Mouse (Mus musculus) T-helper 2 cell (primary cell): ENCODE measurements around the gene Smarcc2.

Experiments used
- in situ Hi-C: fragments of 300-600 bp; cut with MboI, MseI; formaldehyde crosslinking; loops from one replicate; pipeline ENCODE4 v1.15.1; 2025; ENCODE audit warnings: high pct_unique_total_duplicates

Gene Smarcc2

DNA sequence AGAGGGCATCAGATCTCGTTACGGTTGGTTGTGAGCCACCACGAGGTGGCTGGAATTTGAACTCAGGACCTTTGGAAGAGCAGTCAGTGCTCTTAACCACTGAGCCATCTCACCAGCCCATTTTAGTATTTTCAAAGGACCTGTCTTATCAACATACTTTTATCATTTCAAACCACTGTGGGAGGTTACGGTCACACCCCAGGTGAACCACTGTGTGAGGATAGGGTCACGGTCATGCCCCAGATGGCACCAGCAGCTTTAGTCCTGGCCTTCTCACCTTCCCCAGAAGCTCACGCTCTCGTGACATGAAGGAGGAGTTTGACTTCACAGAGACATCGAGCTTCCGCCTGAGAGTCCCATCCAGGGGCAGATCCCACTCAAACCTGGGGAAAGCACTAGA lies 52.1 kb downstream of the Smarcc2 start:
- in situ Hi-C loops: no loop called here

DNA sequence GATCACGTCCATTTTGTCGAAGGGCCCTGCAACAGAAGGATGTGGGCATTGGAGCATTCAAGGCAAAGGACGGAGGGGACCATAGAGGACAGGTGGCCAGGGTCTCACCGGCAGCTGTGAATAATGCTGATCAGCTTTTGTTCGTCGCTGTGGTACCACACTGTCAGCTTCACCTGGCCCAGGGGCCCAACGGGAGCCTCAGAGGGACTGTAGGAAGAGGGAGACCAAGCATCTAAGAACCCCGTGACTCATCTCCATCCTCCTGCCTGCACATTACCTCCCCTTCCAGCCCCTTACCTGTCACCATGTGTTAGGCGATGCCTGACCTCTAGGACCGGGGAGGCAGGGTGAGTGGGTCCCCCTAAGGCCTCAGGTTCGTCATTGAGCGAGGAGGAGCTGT lies 52.7 kb downstream of the Smarcc2 start:
- in situ Hi-C loops: no loop called here

GRCm38 (mm10) chr10:128515044-128515443 lies 56.0 kb downstream of the Smarcc2 start:
- in situ Hi-C loops: no loop called here

- in situ Hi-C loops: no loop called here
Measured at GRCm38 (mm10) chr10:128516029-128516428, 57.0 kb downstream of the Smarcc2 start.

DNA sequence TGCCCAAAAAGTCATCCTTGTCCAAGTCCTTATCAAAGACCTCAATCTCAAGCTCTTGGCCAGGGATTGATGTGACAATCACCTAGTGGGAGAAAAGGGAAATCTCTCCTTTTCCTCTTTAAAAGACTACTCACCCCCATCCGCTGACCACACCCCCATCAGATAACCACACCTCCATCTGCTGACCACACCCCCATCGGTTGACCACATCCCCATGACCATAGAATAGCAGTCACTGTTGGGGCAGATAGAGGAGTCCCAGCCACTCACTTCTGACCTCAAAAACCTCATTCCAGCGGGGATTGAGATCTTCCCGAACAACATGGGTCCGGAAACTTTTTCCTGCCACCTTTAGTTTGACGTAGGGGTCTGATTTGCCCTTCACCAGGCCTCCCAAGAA lies 57.6 kb downstream of the Smarcc2 start:
- in situ Hi-C loops: no loop called here

DNA sequence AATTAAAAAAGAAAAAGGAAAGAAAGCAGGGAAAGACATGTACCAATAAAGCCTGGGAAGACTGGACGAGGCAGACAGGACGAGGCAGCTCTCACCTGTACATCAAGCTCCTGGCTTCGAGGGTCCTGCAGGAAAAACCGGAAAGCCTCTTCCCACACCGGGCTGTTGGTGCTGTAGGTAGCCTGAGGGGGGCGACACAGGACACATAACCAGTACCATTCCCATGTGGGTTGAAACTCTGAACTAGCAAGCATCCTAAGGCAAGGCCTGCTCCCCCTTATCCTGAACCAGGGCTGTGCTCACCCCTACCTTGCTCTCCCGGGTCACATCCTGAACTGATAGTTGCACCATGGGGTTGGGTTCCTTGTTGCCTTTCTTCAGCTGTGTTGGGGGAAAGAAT lies 59.8 kb downstream of the Smarcc2 start:
- in situ Hi-C loops: no loop called here

DNA sequence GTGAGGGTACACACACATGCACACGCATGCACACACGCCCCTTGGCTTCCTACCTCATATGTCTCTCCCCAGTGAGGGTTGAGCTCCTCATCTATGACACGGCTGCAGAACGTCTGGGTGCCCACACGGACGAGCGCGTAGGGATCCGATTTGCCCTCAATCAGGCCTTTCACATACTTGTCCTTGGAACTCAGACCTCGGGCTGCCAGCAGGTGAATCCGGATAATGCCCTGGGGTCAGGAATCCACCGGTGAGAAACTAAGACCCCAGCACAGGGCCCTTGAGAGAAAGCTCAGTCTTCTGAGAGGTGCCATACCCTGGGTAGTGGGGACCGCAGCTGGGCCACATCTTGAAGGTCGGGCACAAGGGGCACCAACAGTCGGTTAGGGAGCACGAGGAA lies 61.5 kb downstream of the Smarcc2 start:
- in situ Hi-C loops: no loop called here

GRCm38 (mm10) chr10:128522351-128522750 lies 63.3 kb downstream of the Smarcc2 start:
- in situ Hi-C loops: no loop called here

GRCm38 (mm10) chr10:128524111-128524731 lies 65.2 kb downstream of the Smarcc2 start:
- in situ Hi-C loops: no loop called here

DNA sequence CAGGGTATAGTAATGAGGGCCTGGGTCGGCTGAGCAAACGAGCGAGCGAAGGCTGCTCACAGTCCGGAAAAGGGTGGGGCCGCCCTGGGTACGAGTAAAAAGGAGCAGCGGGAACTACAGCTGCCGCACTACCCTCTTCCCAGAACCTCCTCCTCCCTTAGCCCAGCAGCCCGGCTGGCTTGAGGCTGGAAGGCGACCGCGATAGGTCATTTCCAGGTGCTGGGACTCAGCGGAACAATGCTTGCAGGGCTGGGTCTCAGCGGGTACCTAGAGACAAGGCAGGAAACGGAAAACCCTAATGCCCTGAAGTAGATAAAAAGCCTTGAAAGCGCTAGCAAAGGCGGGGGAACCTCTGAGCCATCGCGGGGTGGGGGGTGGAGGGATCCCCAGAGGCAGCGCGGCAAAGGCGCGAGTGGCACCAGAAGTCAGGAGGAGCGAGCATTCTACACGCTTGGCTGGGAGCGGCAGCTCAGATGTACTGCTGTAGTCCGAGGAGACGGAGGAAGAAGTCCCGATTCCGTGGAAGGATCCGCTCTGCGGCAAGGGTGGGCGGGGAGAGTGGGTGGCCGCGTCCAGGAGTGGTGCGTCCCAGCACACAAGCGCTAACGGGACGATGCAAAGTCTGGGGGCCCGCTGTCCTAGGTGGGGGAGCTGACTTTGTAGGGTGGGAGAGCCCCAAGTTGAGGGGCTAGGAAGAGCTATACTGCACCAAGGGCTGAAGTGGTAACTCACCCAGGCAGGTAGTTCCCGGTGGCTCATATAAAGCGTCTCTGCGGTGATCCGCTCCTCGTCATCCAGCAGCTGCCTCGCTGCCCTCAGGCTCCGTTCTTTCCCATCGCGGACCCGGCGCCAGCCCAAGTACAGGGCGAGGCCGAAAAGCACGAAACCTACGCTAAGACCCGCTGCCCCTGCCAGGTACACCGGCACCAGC lies 65.9 kb downstream of the Smarcc2 start:
- in situ Hi-C loops: loop anchor here (5.0 kb wide), 1 partner anchor 33 kb away; the partner anchor contains the start of gene Myl6

GRCm38 (mm10) chr10:128525671-128526308 lies 66.7 kb downstream of the Smarcc2 start, which contains the start of gene Esyt1:
Gene Esyt1, minus strand, starts transcription at chr10:128525871.
- in situ Hi-C loops: loop anchor here (5.0 kb wide), 1 partner anchor 33 kb away; the partner anchor contains the start of gene Myl6

DNA sequence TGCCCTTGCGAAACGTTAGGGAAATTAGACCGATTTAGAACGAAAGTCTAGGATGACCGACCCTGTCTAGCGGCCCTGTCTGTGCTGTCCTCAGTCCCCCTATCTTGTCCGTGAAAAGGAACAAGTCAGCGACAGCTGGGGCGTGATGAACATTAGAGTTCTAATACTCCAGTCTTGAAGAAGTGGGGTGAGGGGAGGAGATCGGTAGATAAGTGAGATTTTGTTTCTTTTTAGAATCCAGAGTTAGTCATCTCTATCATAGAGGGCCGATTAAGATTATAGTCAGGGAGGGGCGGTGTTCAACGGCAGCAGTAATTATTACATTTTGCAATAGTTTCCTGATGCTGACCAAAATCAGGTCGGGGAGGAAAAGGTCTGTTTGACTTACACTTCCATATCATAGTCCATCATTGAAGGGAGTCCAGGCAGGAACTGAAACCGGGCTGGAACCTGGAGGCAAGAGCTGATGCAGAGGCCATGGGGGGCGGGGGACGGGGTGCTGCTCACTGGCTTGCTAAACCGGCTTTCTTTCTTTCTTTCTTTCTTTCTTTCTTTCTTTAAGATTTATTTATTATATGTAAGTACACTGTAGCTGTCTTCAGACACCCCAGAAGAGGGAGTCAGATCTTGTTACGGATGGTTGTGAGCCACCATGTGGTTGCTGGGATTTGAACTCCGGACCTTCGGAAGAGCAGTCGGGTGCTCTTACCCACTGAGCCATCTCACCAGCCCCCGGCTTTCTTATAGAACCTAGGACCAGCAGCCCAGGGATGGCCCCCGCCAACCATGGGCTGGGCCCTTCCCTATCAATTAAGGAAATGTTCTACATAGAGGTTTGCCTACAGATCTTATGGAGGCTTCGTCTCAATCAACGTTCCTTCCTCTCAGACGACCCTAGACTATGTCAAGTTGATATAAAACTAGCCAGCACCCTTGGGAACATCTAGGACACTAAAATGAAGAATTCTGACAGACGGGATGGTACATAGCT lies 67.6 kb downstream of the Smarcc2 start:
- in situ Hi-C loops: loop anchor here (5.0 kb wide), 1 partner anchor 34 kb away; the partner anchor contains the start of gene Myl6

DNA sequence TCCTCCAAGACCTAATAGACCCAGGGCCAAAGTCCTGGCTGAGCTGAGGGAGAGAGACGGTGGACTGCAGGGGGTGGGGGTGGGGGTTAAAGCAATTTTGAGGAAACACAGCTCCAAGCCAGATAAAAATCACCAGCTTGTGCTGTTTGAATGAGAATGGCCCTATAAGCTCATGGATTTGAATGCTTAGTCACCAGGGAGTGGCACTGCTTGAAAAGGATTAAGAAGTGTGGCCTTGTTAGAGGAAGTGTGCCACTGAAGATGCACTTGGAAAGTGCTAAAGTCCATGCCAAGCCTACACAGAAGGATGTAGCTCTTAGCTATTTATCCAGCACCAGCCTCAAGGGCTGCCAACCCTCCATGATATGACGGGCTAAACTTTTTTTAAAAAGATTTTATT lies 76.2 kb downstream of the Smarcc2 start:
- in situ Hi-C loops: no loop called here

DNA sequence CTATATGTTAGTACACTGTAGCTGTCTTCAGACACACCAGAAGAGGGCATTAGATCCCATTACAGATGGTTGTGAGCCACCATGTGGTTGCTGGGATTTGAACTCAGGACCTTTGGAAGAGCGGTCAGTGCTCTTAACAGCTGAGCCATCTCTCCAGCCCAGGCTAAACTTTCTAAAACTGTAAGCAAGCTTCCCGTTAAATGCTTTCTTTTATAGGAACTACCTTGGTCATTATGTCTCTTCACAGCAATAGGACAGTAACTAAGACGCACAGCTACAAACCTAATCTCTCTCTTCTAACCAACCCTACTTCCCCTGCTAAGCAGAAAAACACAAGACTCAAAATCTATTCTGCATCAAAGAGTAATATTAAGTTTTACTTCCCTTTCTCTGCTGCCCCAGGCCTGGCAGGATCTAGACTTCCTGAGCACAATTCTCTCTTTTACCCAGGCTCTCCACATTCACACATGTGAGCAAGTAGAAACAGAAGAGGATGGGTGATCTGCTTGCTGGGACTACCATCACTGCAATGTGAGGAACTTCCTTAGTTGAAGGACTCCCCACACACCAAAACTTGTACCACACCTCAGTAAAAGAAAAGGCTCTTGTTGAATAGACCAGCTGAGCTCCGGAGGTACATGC lies 76.7 kb downstream of the Smarcc2 start:
- in situ Hi-C loops: no loop called here

GRCm38 (mm10) chr10:128536266-128536940 lies 77.4 kb downstream of the Smarcc2 start:
- in situ Hi-C loops: no loop called here

GRCm38 (mm10) chr10:128538340-128538870 lies 79.4 kb downstream of the Smarcc2 start:
- in situ Hi-C loops: no loop called here
